Mouse (Mus musculus): Measurements from ENCODE around the gene Aqr. TPM values are rescaled to one million over a fixed set of nuclear protein-coding genes. Genes with fewer than 3 reads are reported as not detected.

The Aqr gene
- polyA plus RNA-seq, 1 experiment, result 45.9 TPM

- no peak for DNase-seq (ENCODE audit: low read depth)
- TF ChIP-seq CTCF (IDR thresholded peaks at IDR 0.05; ENCODE audit: borderline replicate concordance, extremely low read depth, insufficient read depth, insufficient read length), result no peak
These were observed 87.7 kb downstream of the Aqr start for GRCm38 (mm10) chr2:114099109-114099508.

DNA sequence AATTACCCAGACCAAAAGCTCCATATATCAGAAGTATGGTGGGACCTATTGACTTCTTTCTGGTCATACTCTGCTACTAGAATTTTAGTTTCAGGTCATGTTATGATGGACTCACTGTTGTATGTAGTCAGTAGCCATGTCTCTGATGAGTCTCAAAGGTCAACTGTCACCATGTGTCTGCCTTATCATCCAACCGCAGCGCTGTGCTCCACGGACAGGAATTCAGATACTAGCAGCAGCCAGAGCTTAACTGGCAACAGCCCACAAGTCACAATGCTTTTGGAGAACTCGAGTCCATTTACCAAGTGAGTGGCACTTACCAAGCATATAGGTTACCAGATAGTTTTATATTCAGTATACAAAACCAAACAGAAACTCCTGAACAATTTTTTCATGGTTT is 89.2 kb downstream of the Aqr start:
- no peak for TF ChIP-seq CTCF (IDR thresholded peaks at IDR 0.05; ENCODE audit: borderline replicate concordance, extremely low read depth, insufficient read depth, insufficient read length)
- TF ChIP-seq POLR2A (IDR thresholded peaks at IDR 0.05; ENCODE audit: borderline replicate concordance, extremely low read depth, insufficient read depth, insufficient read length, poor library complexity, severe bottlenecking), result no peak

DNA sequence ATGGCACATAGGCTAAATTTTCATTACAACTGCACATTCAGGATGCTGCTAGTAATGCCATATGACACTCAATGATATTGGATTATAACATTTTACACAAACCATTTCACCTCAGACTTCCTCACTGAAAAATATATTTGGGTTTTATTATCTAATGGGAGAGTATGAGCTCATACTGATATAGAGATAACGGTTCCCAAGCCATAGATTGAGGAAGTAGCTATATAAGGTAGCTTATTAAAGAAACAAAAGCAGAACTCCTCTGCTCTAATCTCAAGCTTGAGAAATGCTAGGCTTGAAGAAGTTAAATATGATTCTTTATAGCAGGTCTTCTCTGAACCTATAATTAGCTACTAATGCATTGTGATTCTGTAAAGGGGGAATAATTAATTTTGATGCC is 90.3 kb downstream of the Aqr start:
- no peak for TF ChIP-seq CTCF (IDR thresholded peaks at IDR 0.05; ENCODE audit: borderline replicate concordance, extremely low read depth, insufficient read depth, insufficient read length)
- TF ChIP-seq POLR2A (IDR thresholded peaks at IDR 0.05; ENCODE audit: borderline replicate concordance, extremely low read depth, insufficient read depth, insufficient read length, poor library complexity, severe bottlenecking), result no peak
- DNase-seq (ENCODE audit: low read depth), result no peak

More for the DNA sequence above, 89.2 kb downstream of the Aqr start:
- no peak for DNase-seq (ENCODE audit: low read depth)

DNA sequence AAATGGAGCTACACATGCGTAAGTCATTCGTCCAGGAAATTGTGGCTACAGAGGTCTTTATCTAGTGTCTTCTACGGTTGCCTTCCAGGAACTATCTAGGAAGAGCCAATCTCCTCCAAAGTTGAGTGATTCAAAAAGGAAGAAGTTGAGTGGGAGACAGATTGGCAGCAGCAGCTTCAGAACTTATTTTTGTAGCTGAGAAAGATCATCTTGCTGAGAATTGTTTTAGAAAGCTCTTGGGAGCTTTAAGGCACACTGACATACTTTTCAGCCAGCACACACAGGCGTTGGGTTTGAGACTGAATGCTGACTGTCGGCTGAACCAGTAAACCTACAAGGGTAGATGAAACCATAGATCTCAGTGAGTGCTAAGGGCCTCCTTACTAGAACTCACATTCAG is 91.5 kb downstream of the Aqr start:
- DNase-seq (ENCODE audit: low read depth), result no peak
- TF ChIP-seq POLR2A (IDR thresholded peaks at IDR 0.05; ENCODE audit: borderline replicate concordance, extremely low read depth, insufficient read depth, insufficient read length, poor library complexity, severe bottlenecking) (no peak), CTCF (IDR thresholded peaks at IDR 0.05; ENCODE audit: borderline replicate concordance, extremely low read depth, insufficient read depth, insufficient read length) (no peak)

DNA sequence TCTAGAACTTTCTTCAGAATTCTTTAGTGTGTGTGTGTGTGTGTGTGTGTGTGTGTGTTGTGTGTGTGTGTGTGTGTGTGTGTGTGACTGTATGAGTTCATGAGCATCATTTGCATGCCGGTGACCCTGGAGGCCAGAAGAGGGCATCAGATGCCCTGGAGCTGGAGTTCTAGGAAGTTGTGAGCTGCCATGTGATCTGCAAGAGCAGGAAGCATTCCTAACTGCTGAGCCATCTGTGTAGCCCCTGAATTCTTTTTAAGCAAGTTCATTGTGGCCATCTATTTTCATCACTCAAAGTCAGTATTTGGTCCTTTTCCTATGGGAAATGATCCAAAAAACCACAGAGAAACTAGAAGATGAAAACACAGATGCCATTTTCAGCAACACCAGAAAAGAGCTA is 92.1 kb downstream of the Aqr start:
- TF ChIP-seq CTCF (IDR thresholded peaks at IDR 0.05; ENCODE audit: borderline replicate concordance, extremely low read depth, insufficient read depth, insufficient read length) (no peak), POLR2A (IDR thresholded peaks at IDR 0.05; ENCODE audit: borderline replicate concordance, extremely low read depth, insufficient read depth, insufficient read length, poor library complexity, severe bottlenecking) (no peak)
- DNase-seq (ENCODE audit: low read depth), result no peak

GRCm38 (mm10) chr2:114093577-114093976 is 93.2 kb downstream of the Aqr start:
- peak; percentile 31 for DNase-seq (ENCODE audit: low read depth)
- no peak for TF ChIP-seq POLR2A (IDR thresholded peaks at IDR 0.05; ENCODE audit: borderline replicate concordance, extremely low read depth, insufficient read depth, insufficient read length, poor library complexity, severe bottlenecking)
- no peak for TF ChIP-seq CTCF (IDR thresholded peaks at IDR 0.05; ENCODE audit: borderline replicate concordance, extremely low read depth, insufficient read depth, insufficient read length)

DNA sequence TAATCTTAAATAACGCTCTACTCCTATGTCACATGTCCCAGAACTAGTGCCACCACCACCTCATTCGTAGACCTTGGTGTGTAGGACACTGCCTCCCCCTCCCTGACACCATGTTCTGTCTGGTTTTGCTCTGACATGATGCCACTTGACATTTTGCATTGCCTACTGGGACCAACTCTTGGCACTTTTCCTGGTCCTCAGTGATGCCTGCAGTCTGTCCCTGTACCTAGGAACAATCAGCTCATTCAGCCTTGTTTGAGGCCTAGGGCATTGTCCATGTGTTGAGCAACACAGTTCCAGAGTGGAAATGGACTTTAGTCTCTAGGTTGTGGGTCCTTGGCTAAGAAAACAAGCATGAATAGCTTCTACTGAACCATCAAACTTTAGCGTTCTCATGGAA is 97.0 kb downstream of the Aqr start:
- DNase-seq (ENCODE audit: low read depth), result peak; percentile 14
- TF ChIP-seq CTCF (IDR thresholded peaks at IDR 0.05; ENCODE audit: borderline replicate concordance, extremely low read depth, insufficient read depth, insufficient read length), result no peak
- TF ChIP-seq POLR2A (IDR thresholded peaks at IDR 0.05; ENCODE audit: borderline replicate concordance, extremely low read depth, insufficient read depth, insufficient read length, poor library complexity, severe bottlenecking), result no peak

- TF ChIP-seq CTCF (IDR thresholded peaks at IDR 0.05; ENCODE audit: borderline replicate concordance, extremely low read depth, insufficient read depth, insufficient read length) (no peak), POLR2A (IDR thresholded peaks at IDR 0.05; ENCODE audit: borderline replicate concordance, extremely low read depth, insufficient read depth, insufficient read length, poor library complexity, severe bottlenecking) (no peak)
- DNase-seq (ENCODE audit: low read depth), result no peak
These were observed 99.6 kb downstream of the Aqr start for GRCm38 (mm10) chr2:114087271-114087670.

DNA sequence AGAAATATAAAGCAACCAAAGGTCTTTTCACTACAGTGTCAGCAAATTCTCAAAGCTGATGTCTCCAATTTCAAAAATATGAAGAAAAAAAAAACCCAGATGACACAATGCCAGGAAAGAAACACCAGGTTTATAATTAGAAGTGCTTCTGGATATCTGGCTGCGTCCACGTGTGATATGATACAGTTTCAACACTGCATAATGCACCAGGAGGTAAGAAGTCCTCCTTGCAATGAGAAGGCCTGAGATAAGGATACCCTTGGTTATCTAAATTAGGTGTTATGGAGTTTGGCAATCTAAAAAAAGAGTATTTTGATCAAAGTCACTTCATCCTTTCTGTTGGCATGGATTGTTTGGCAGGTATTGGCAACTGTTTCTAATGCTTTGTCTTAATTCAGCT is 114.9 kb downstream of the Aqr start:
- DNase-seq (ENCODE audit: low read depth), result no peak
- TF ChIP-seq POLR2A (IDR thresholded peaks at IDR 0.05; ENCODE audit: borderline replicate concordance, extremely low read depth, insufficient read depth, insufficient read length, poor library complexity, severe bottlenecking) (no peak), CTCF (IDR thresholded peaks at IDR 0.05; ENCODE audit: borderline replicate concordance, extremely low read depth, insufficient read depth, insufficient read length) (no peak)

GRCm38 (mm10) chr2:114066226-114066625 is 120.6 kb downstream of the Aqr start:
- no peak for DNase-seq (ENCODE audit: low read depth)
- no peak for TF ChIP-seq POLR2A (IDR thresholded peaks at IDR 0.05; ENCODE audit: borderline replicate concordance, extremely low read depth, insufficient read depth, insufficient read length, poor library complexity, severe bottlenecking)
- no peak for TF ChIP-seq CTCF (IDR thresholded peaks at IDR 0.05; ENCODE audit: borderline replicate concordance, extremely low read depth, insufficient read depth, insufficient read length)

- TF ChIP-seq POLR2A (IDR thresholded peaks at IDR 0.05; ENCODE audit: borderline replicate concordance, extremely low read depth, insufficient read depth, insufficient read length, poor library complexity, severe bottlenecking) (no peak), CTCF (IDR thresholded peaks at IDR 0.05; ENCODE audit: borderline replicate concordance, extremely low read depth, insufficient read depth, insufficient read length) (no peak)
- DNase-seq (ENCODE audit: low read depth), result no peak
These were observed 122.8 kb downstream of the Aqr start for GRCm38 (mm10) chr2:114064004-114064403.

- no peak for TF ChIP-seq POLR2A (IDR thresholded peaks at IDR 0.05; ENCODE audit: borderline replicate concordance, extremely low read depth, insufficient read depth, insufficient read length, poor library complexity, severe bottlenecking)
- no peak for TF ChIP-seq CTCF (IDR thresholded peaks at IDR 0.05; ENCODE audit: borderline replicate concordance, extremely low read depth, insufficient read depth, insufficient read length)
- DNase-seq (ENCODE audit: low read depth), result peak; percentile 25
These were observed 126.7 kb downstream of the Aqr start for GRCm38 (mm10) chr2:114060071-114060591.

Measured in brain, embryonic 14.5 days (tissue).